Mouse (Mus musculus) lung, postnatal 0 days (tissue): Measurements from ENCODE around the gene Rxra. TPM values are rescaled to one million over a fixed set of nuclear protein-coding genes. Genes with fewer than 3 reads are reported as not detected.
A peak's percentile ranks its signal among the peaks of the same experiment; 100 is the strongest.

Experiments used
- ATAC-seq: fragments of 200-750 bp; cut with Nextera tagmentation; 2 replicates; pipeline ENCODE4 v1.8.0; 2017; ENCODE audit warnings: moderate library complexity
- DNase-seq: peaks from one replicate; pipeline ENCODE4 v3.0.0-alpha.2; 2016; ENCODE audit warnings: low spot score
- H3K27ac ChIP-seq: fragments of 300-500 bp; sonication (generic); 2 replicates; pipeline ENCODE4 v1.5.1; 2014; ENCODE audit warnings: antibody characterized with exemption, mild to moderate bottlenecking, low read length, mixed read lengths
- H3K27me3 ChIP-seq: fragments of 300-500 bp; sonication (generic); replicated peaks from 2 replicates; pipeline ENCODE4 v1.6.1; 2014; ENCODE audit warnings: low read length, mixed read lengths; ENCODE audit not compliant: insufficient read depth
- H3K36me3 ChIP-seq: fragments of 300-500 bp; sonication (generic); 2 replicates; pipeline ENCODE4 v1.6.1; 2014; ENCODE audit warnings: low read length, mixed read lengths; ENCODE audit not compliant: insufficient read depth
- H3K4me1 ChIP-seq: fragments of 300-500 bp; sonication (generic); 2 replicates; pipeline ENCODE4 v1.6.1; 2014; ENCODE audit warnings: antibody characterized with exemption, low read depth, low read length, mixed read lengths; ENCODE audit not compliant: insufficient read depth
- H3K4me2 ChIP-seq: fragments of 300-500 bp; sonication (generic); replicated peaks from 2 replicates; pipeline ENCODE4 v1.6.1; 2014; ENCODE audit warnings: low read depth, mild to moderate bottlenecking, low read length, moderate library complexity, mixed read lengths
- H3K4me3 ChIP-seq: fragments of 300-500 bp; sonication (generic); 2 replicates; pipeline ENCODE4 v1.5.1; 2014; ENCODE audit warnings: low read depth, low read length
- H3K9ac ChIP-seq: fragments of 300-500 bp; sonication (generic); replicated peaks from 2 replicates; pipeline ENCODE4 v1.6.1; 2014; ENCODE audit warnings: low read depth, mild to moderate bottlenecking
- H3K9me3 ChIP-seq: fragments of 300-500 bp; sonication (generic); 2 replicates; pipeline ENCODE4 v1.6.1; 2016; ENCODE audit warnings: low read length, mixed read lengths
- CTCF ChIP-seq: IDR thresholded peaks from 2 replicates; pipeline ENCODE4 v1.5.1; 2016; ENCODE audit warnings: antibody characterized with exemption, mild to moderate bottlenecking
- EP300 ChIP-seq: IDR thresholded peaks from 2 replicates; pipeline ENCODE4 v1.6.1; 2016; ENCODE audit warnings: antibody characterized with exemption, mild to moderate bottlenecking, control low read depth
- WGBS: fragments of 180-500 bp; shearing (Covaris S2); extraction: QIAGEN DNeasy Blood & Tissue Kit; methylation state at CpG from one replicate; pipeline ENCODE4 v1.1.7; 2014; 5-methylcytosine and 5-hydroxymethylcytosine counted together
- polyA plus RNA-seq: library from polyadenylated mRNA; unstranded; fragments of >200 nt; fragmentation: Nextera tagmentation; extraction: Ambion mirVana; gene quantifications from 2 replicates; pipeline ENCODE4 v1.2.1, GENCODE M21; 2015

The Rxra gene
- polyA plus RNA-seq, result 9.6 and 10.3 TPM in 2 replicates

- peak within 1 kb of the TSS; percentile 95 for H3K4me2 ChIP-seq
- no peaks in the 10 kb centered on the region for H3K36me3 ChIP-seq
- H3K27ac ChIP-seq, result peak within 1 kb of the TSS; percentile 99
- 2% methylated on average over 16 of the region's 16 CpGs for WGBS
- peak within 1 kb of the TSS; percentile 87 for H3K4me3 ChIP-seq
- no peaks in the 10 kb centered on the region for H3K9me3 ChIP-seq
- H3K9ac ChIP-seq, result peak within 1 kb of the TSS; percentile 95
- TF ChIP-seq EP300 (no peak), CTCF (no peak)
- no peaks in the 10 kb centered on the region for H3K27me3 ChIP-seq
- peak; percentile 92 for DNase-seq
- peak; percentile 54 for ATAC-seq
- peaks cover 27% of the 10 kb centered on the region for H3K4me1 ChIP-seq
Observed at GRCm38 (mm10) chr2:27676106-27676477, at the start of gene Rxra. Rxra (plus strand) TSS chr2:27676440.

GRCm38 (mm10) chr2:27626604-27627003, 49.6 kb upstream of the Rxra start:
- DNase-seq, result no peak
- no peak overlapping the region for H3K4me3 ChIP-seq
- WGBS, result 48% methylated on average over 1 of the region's 1 CpGs
- H3K27ac ChIP-seq, result no peak overlapping the region
- no peak overlapping the region for H3K9ac ChIP-seq
- H3K4me2 ChIP-seq, result no peak overlapping the region
- no peaks in the 10 kb centered on the region for H3K27me3 ChIP-seq
- no peaks in the 10 kb centered on the region for H3K36me3 ChIP-seq
- ATAC-seq, result no peak
- H3K4me1 ChIP-seq, result no peaks in the 10 kb centered on the region
- H3K9me3 ChIP-seq, result no peaks in the 10 kb centered on the region
- no peak for TF ChIP-seq EP300
- TF ChIP-seq CTCF, result no peak

- H3K27ac ChIP-seq, result no peak overlapping the region
- no peak for ATAC-seq
- H3K9ac ChIP-seq, result no peak overlapping the region
- H3K4me2 ChIP-seq, result no peak overlapping the region
- no peak for TF ChIP-seq CTCF
- no peak for TF ChIP-seq EP300
- H3K4me1 ChIP-seq, result no peaks in the 10 kb centered on the region
- H3K36me3 ChIP-seq, result no peaks in the 10 kb centered on the region
- WGBS, result 78% methylated on average over 3 of the region's 3 CpGs
- no peak for DNase-seq
- H3K9me3 ChIP-seq, result no peaks in the 10 kb centered on the region
- no peaks in the 10 kb centered on the region for H3K27me3 ChIP-seq
- no peak overlapping the region for H3K4me3 ChIP-seq
Observed at GRCm38 (mm10) chr2:27630601-27631285, 45.5 kb upstream of the Rxra start.

GRCm38 (mm10) chr2:27633471-27633870, 42.8 kb upstream of the Rxra start:
- DNase-seq (no peak), ATAC-seq (no peak)
- Histone ChIP-seq H3K27me3 (no peaks in the 10 kb centered on the region), H3K27ac (no peak overlapping the region), H3K4me1 (no peaks in the 10 kb centered on the region), H3K4me2 (no peak overlapping the region), H3K9ac (no peak overlapping the region), H3K9me3 (no peaks in the 10 kb centered on the region), H3K36me3 (no peaks in the 10 kb centered on the region), H3K4me3 (no peak overlapping the region)
- WGBS, result 62% methylated on average over 2 of the region's 2 CpGs
- TF ChIP-seq EP300 (no peak), CTCF (no peak)

GRCm38 (mm10) chr2:27634018-27634417, 42.2 kb upstream of the Rxra start:
- no peak overlapping the region for H3K9ac ChIP-seq
- H3K4me1 ChIP-seq, result no peaks in the 10 kb centered on the region
- DNase-seq (no peak), ATAC-seq (no peak)
- TF ChIP-seq EP300 (no peak), CTCF (no peak)
- WGBS, result 31% methylated on average over 1 of the region's 1 CpGs
- H3K36me3 ChIP-seq, result no peaks in the 10 kb centered on the region
- H3K9me3 ChIP-seq, result no peaks in the 10 kb centered on the region
- no peak overlapping the region for H3K4me2 ChIP-seq
- no peaks in the 10 kb centered on the region for H3K27me3 ChIP-seq
- no peak overlapping the region for H3K4me3 ChIP-seq
- H3K27ac ChIP-seq, result no peak overlapping the region

- Histone ChIP-seq H3K9me3 (no peaks in the 10 kb centered on the region), H3K27me3 (no peaks in the 10 kb centered on the region), H3K9ac (no peak overlapping the region), H3K27ac (no peak overlapping the region), H3K4me1 (no peaks in the 10 kb centered on the region), H3K4me3 (no peak overlapping the region), H3K36me3 (no peaks in the 10 kb centered on the region), H3K4me2 (no peak overlapping the region)
- 80% methylated on average over 13 of the region's 13 CpGs for WGBS
- no peak for TF ChIP-seq CTCF
- TF ChIP-seq EP300, result no peak
- ATAC-seq (no peak), DNase-seq (no peak)
Observed at GRCm38 (mm10) chr2:27635147-27635738, 41.0 kb upstream of the Rxra start.
